Mouse (Mus musculus) kidney, adult 2 months (tissue): ENCODE results near the gene Abr.

ENCODE experiments used
- CTCF ChIP-seq: fragments of 200-500 bp; conservative IDR thresholded peaks from 2 replicates; pipeline ENCODE4 v1.5.1; 2011; ENCODE audit warnings: low read depth, mild to moderate bottlenecking, control low read depth, low read length, moderate library complexity, mixed read lengths; ENCODE audit not compliant: insufficient read depth, insufficient read length
- POLR2A ChIP-seq: fragments of 200-500 bp; IDR thresholded peaks from one replicate; pipeline ENCODE4 v1.6.1; 2011; ENCODE audit warnings: low read depth, low read length, control low read depth

- TF ChIP-seq CTCF = no peak
- TF ChIP-seq POLR2A = no peak
Measured at GRCm38 (mm10) chr11:76530168-76530935, 91.8 kb downstream of the Abr start.
